Mouse (Mus musculus) small intestine, adult 2 months (tissue): ENCODE data around the gene Nrd1. TPM values are rescaled to one million over a fixed set of nuclear protein-coding genes. Genes with fewer than 3 reads are reported as not detected.

Experiments
- H3K27ac ChIP-seq: fragments of 200-500 bp; 2 replicates; pipeline ENCODE4 v1.5.1; 2012; ENCODE audit warnings: low read depth, low read length, control low read depth, inconsistent platforms; ENCODE audit not compliant: insufficient read depth
- H3K27me3 ChIP-seq: fragments of 200-500 bp; 2 replicates; pipeline ENCODE4 v1.6.1; 2012; ENCODE audit warnings: mild to moderate bottlenecking, moderate library complexity, low read length, inconsistent platforms; ENCODE audit not compliant: control insufficient read depth, insufficient read depth
- H3K36me3 ChIP-seq: fragments of 200-500 bp; 2 replicates; pipeline ENCODE4 v1.6.1; 2012; ENCODE audit warnings: mild to moderate bottlenecking, low read length, control low read depth, inconsistent platforms; ENCODE audit not compliant: control insufficient read depth, insufficient read depth
- H3K4me1 ChIP-seq: fragments of 200-500 bp; 2 replicates; pipeline ENCODE4 v1.6.1; 2012; ENCODE audit warnings: low read length, inconsistent platforms, mixed read lengths; ENCODE audit not compliant: control insufficient read depth, insufficient read depth, insufficient read length
- H3K4me3 ChIP-seq: fragments of 200-500 bp; 2 replicates; pipeline ENCODE4 v1.5.1; 2012; ENCODE audit warnings: low read depth, mild to moderate bottlenecking, control low read depth, inconsistent platforms, low read length, moderate library complexity
- CTCF ChIP-seq: fragments of 200-500 bp; IDR thresholded peaks from 2 replicates; pipeline ENCODE4 v1.5.1; 2012; ENCODE audit warnings: low read depth, mild to moderate bottlenecking, control low read depth, inconsistent platforms, low read length, moderate library complexity, mixed read lengths; ENCODE audit not compliant: insufficient replicate concordance, insufficient read length; ENCODE audit errors: extremely low read depth
- POLR2A ChIP-seq: fragments of 200-500 bp; IDR thresholded peaks from 2 replicates; pipeline ENCODE4 v1.6.1; 2012; ENCODE audit warnings: low read depth, mild to moderate bottlenecking, control low read depth, inconsistent platforms, low read length, moderate library complexity
- WGBS: fragments of 180-500 bp; shearing (Covaris S2); methylation state at CpG from one replicate; pipeline ENCODE4 v1.1.7; 2018; 5-methylcytosine and 5-hydroxymethylcytosine counted together
- polyA plus RNA-seq: library from polyadenylated mRNA; depleted of rRNA; stranded (reverse); fragments of >200 nt; gene quantifications from 2 replicates; pipeline ENCODE4 v1.2.3, GENCODE M21; 2012

The Nrd1 gene
- polyA plus RNA-seq, 1 experiment = 9.1 TPM

GRCm38 (mm10) chr4:108971054-108971453, 29.4 kb upstream of the Nrd1 start:
- Histone ChIP-seq H3K27me3 (no peaks in the 10 kb centered on the region), H3K4me3 (no peak overlapping the region), H3K27ac (no peak overlapping the region), H3K36me3 (no peaks in the 10 kb centered on the region), H3K4me1 (no peaks in the 10 kb centered on the region)
- TF ChIP-seq POLR2A (no peak), CTCF (no peak)
- 74% methylated on average over 5 of the region's 5 CpGs for WGBS

- TF ChIP-seq POLR2A (no peak), CTCF (no peak)
- Histone ChIP-seq H3K27me3 (0 out of 2 replicates have a peak, but pooled peaks cover 4% of the 10 kb centered on the region), H3K4me1 (no peaks in the 10 kb centered on the region), H3K27ac (no peak overlapping the region), H3K4me3 (no peak overlapping the region), H3K36me3 (no peaks in the 10 kb centered on the region)
- 45% methylated on average over 6 of the region's 6 CpGs for WGBS
These were observed 23.9 kb upstream of the Nrd1 start for GRCm38 (mm10) chr4:108976458-108977071.

GRCm38 (mm10) chr4:108986833-108987472, 13.5 kb upstream of the Nrd1 start:
- WGBS = 72% methylated on average over 1 of the region's 1 CpGs
- TF ChIP-seq CTCF (peak; percentile 7; the same call in 1 of the 2 replicates), POLR2A (no peak)
- Histone ChIP-seq H3K27ac (no peak overlapping the region), H3K27me3 (peaks cover 4% of the 10 kb centered on the region; the same call in 1 of the 2 replicates), H3K36me3 (no peaks in the 10 kb centered on the region), H3K4me3 (no peak overlapping the region), H3K4me1 (no peaks in the 10 kb centered on the region)

GRCm38 (mm10) chr4:108987473-108987842, 13.0 kb upstream of the Nrd1 start:
- 70% methylated on average over 4 of the region's 4 CpGs for WGBS
- Histone ChIP-seq H3K36me3 (no peaks in the 10 kb centered on the region), H3K4me1 (no peaks in the 10 kb centered on the region), H3K27ac (no peak overlapping the region), H3K27me3 (peaks cover 4% of the 10 kb centered on the region; the same call in 1 of the 2 replicates), H3K4me3 (no peak overlapping the region)
- TF ChIP-seq POLR2A = no peak
- TF ChIP-seq CTCF = no peak

- Histone ChIP-seq H3K27me3 (peaks cover 4% of the 10 kb centered on the region; the same call in 1 of the 2 replicates), H3K36me3 (no peaks in the 10 kb centered on the region), H3K4me3 (no peak overlapping the region), H3K4me1 (no peaks in the 10 kb centered on the region), H3K27ac (no peak overlapping the region)
- TF ChIP-seq CTCF (no peak), POLR2A (no peak)
- 64% methylated on average over 2 of the region's 2 CpGs for WGBS
These were observed 11.0 kb upstream of the Nrd1 start for GRCm38 (mm10) chr4:108989430-108989829.

DNA sequence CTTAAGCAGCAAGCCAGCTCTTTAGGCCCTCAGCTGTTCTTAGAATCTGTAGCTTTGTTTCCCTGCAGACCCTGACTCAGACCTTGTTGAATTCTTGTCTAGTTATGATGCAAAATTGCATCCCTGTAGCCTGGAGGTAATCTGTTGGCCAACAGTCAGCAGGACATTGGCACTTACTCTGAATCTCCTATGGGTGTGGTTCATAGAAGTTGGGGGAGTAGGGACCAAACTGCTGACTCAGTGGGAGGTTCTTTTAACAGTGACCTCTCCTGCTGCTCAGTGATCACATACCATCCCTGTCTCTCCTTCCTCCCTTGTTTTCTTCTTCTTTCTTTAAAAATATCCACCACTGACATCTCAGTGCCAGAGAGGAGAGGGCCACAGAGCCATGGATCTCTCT, 10.4 kb upstream of the Nrd1 start:
- H3K36me3 ChIP-seq = no peaks in the 10 kb centered on the region
- H3K4me1 ChIP-seq = no peaks in the 10 kb centered on the region
- TF ChIP-seq CTCF (no peak), POLR2A (no peak)
- no peak overlapping the region for H3K27ac ChIP-seq
- H3K27me3 ChIP-seq = peaks cover 4% of the 10 kb centered on the region; the same call in 1 of the 2 replicates
- no peak overlapping the region for H3K4me3 ChIP-seq

- no peak for TF ChIP-seq POLR2A
- Histone ChIP-seq H3K4me1 (no peaks in the 10 kb centered on the region), H3K36me3 (no peaks in the 10 kb centered on the region), H3K4me3 (no peak overlapping the region), H3K27ac (no peak overlapping the region), H3K27me3 (peaks cover 4% of the 10 kb centered on the region; the same call in 1 of the 2 replicates)
- WGBS = 94% methylated on average over 6 of the region's 6 CpGs
These were observed 9.9 kb upstream of the Nrd1 start for GRCm38 (mm10) chr4:108990571-108990970.
